Mouse (Mus musculus) lung, adult 2 months (tissue): ENCODE data around the gene Rab38.

Source experiments
- CTCF ChIP-seq: fragments of 200-500 bp; IDR thresholded peaks from 2 replicates; pipeline ENCODE4 v1.5.1; 2011; ENCODE audit warnings: mild to moderate bottlenecking, low read length, control low read depth; ENCODE audit not compliant: insufficient read depth
- POLR2A ChIP-seq: fragments of 200-500 bp; IDR thresholded peaks from 2 replicates; pipeline ENCODE4 v1.6.1; 2011; ENCODE audit warnings: low read depth, mild to moderate bottlenecking, control low read depth, low read length, borderline replicate concordance; ENCODE audit errors: extremely low read depth

DNA sequence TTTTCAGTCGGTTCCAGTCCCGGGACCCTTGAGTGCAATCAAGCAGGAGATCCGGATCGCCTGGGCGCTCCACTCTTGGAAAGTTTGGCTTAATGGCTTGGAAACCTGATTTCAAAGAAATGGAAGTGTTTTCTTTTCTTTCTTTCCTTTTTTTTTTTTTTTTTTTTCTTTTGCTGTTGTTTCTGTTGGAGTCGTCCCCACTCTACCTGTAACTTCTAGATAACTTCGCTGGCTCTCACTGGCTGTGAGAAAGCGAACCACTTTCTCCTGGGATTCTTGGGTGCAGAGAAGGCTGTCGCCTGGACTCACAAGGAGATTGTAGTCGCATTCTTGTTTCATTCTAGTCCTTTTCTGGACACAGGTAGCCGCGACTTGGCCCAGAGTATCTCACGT, 615 bp downstream of the Rab38 start:
- TF ChIP-seq CTCF (no peak), POLR2A (no peak)
